Mouse (Mus musculus): ENCODE measurements around the gene Zfp423. TPM values are rescaled to one million over a fixed set of nuclear protein-coding genes. Genes with fewer than 3 reads are reported as not detected.
"Not testable (repeated sequence)": the region's sequence is repeated elsewhere in the genome, so short reads cannot be mapped to it uniquely, and the experiment has no call there.

Gene Zfp423
- polyA plus RNA-seq, 1 experiment from 2014 or later, result 41.3 TPM

DNA sequence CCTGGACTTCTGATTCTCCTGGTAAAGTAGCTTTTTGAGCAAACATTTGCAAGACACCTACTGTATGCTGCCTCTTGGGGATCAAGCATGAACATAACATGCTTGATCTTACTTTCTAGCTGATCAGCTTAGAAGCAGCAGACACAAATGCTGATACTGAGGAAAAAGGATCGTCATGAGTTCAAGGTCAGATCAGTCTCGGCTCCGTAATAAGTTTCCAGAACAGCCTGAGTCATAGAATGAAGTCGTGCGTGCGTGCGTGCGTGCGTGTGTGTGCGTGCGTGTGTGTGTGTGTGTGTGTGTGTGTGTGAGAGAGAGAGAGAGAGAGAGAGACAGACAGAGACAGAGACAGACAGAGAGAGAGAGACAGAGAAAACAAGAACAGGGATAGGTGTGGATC lies 117.3 kb downstream of the Zfp423 start:
- WGBS, result 93% methylated on average over 11 of the region's 11 CpGs
- H3K27ac ChIP-seq; H3K9me3 ChIP-seq; DNase-seq (ENCODE audit: low spot score); H3K27me3 ChIP-seq (ENCODE audit: insufficient read depth, poor library complexity, severe bottlenecking); H3K4me3 ChIP-seq: not testable (repeated sequence)
- Histone ChIP-seq H3K4me1 (replicated peaks) (peaks cover 37% of the 10 kb centered on the region), H3K36me3 (peaks cover 43% of the 10 kb centered on the region)

DNA sequence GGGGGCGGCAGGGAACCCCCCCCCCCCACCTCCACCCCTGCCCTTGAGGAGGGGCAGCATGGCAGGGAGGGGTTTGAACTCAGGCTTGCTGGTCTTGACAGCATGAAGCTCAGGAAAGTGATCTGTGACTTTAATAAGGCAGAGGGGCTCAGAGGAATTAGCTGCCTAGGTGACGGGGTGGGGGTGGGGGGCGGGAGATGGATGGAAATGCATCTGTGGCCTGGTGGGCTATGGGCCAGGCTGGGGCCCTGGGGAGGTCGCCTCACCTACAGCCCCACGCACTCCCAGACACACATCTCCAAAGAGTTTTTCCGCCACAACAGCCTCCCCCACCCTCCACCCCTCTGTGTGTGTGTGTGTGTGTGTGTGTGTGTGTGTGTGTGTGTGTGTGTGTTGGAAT lies 122.1 kb downstream of the Zfp423 start:
- peak overlapping the region; percentile 36 for H3K4me3 ChIP-seq
- peaks cover 82% of the 10 kb centered on the region for H3K4me1 ChIP-seq (replicated peaks)
- no peaks in the 10 kb centered on the region for H3K27me3 ChIP-seq (ENCODE audit: insufficient read depth, poor library complexity, severe bottlenecking)
- DNase-seq (ENCODE audit: low spot score), result no peak
- no peaks in the 10 kb centered on the region for H3K9me3 ChIP-seq
- peak overlapping the region; percentile 94 for H3K27ac ChIP-seq
- H3K36me3 ChIP-seq, result peaks cover 15% of the 10 kb centered on the region
- WGBS, result 11% methylated on average over 6 of the region's 6 CpGs

DNA sequence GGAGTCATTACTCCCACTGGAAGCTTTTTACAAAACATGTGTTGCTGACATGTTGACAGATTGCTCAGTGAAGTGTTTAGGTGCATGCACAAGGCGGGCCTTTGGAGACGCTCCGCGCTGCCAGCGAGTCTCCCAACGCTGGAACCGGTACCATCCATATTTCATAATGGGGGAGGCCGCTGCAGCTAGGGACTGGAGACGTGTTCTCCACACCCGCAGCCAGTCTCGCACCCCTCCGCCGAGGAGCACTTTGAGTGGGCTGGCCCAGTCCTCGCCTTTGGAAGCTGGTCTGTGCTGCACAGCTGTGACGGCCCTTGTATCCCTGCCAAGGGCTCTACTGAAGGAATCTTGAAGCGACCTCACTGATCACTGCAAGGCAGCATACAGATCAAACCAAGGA lies 122.5 kb downstream of the Zfp423 start:
- Histone ChIP-seq H3K27me3 (ENCODE audit: insufficient read depth, poor library complexity, severe bottlenecking) (no peaks in the 10 kb centered on the region), H3K36me3 (peaks cover 15% of the 10 kb centered on the region), H3K4me1 (replicated peaks) (peaks cover 82% of the 10 kb centered on the region), H3K4me3 (peak overlapping the region; percentile 36), H3K9me3 (no peaks in the 10 kb centered on the region), H3K27ac (peak overlapping the region; percentile 94)
- WGBS, result 5% methylated on average over 16 of the region's 16 CpGs
- DNase-seq (ENCODE audit: low spot score), result peak; percentile 88

DNA sequence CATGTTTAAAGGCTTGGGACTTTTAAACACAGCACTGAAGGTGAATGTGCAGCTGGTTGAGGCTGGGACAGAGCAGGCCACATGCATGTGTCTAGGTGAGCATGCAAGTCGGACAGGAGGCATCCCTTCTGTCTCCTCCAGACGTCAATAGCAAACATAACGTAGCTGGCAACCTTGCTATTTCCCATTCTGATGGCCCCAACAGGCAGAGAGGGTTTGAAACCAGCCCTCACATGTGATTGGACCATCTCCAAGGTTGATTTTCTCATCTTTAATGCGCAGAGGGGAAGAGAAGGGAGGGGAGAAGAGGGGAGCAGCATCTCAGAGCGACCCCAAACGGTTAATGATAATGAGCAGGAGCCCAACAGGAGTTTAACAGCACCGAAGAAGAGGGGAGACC lies 123.5 kb downstream of the Zfp423 start:
- Histone ChIP-seq H3K27me3 (ENCODE audit: insufficient read depth, poor library complexity, severe bottlenecking) (no peaks in the 10 kb centered on the region), H3K36me3 (peaks cover 15% of the 10 kb centered on the region), H3K4me1 (replicated peaks) (peaks cover 87% of the 10 kb centered on the region), H3K27ac (peak overlapping the region; percentile 94), H3K4me3 (peak overlapping the region; percentile 36; the same call in 1 of the 2 replicates), H3K9me3 (no peaks in the 10 kb centered on the region)
- 5% methylated on average over 7 of the region's 7 CpGs for WGBS
- DNase-seq (ENCODE audit: low spot score), result peak; percentile 34

DNA sequence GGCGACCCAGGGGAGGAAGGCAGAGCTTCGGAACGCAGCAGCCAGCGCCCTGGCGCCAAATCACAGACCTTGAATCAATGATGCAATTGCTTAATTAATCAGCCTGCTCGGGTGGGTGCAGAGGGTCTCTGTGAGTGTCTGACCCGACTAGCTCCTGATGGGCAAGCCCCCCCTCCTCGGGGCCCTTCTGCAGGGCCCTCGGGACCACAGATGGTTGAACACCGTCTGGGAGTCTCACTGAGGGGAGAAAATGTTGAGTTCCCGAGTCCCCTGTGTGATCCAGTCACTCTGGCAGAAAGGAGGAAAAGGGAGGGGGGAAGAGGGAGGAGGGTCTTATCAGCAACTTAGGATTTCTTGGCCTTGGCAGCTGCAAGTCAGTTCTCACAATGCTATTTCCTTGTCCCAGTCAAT lies 124.0 kb downstream of the Zfp423 start:
- WGBS, result under 1% methylated on average over 11 of the region's 11 CpGs
- peaks cover 15% of the 10 kb centered on the region for H3K36me3 ChIP-seq
- no peaks in the 10 kb centered on the region for H3K27me3 ChIP-seq (ENCODE audit: insufficient read depth, poor library complexity, severe bottlenecking)
- peak; percentile 44 for DNase-seq (ENCODE audit: low spot score)
- peak overlapping the region; percentile 36 for H3K4me3 ChIP-seq
- peaks cover 92% of the 10 kb centered on the region for H3K4me1 ChIP-seq (replicated peaks)
- H3K9me3 ChIP-seq, result no peaks in the 10 kb centered on the region
- H3K27ac ChIP-seq, result peak overlapping the region; percentile 94

DNA sequence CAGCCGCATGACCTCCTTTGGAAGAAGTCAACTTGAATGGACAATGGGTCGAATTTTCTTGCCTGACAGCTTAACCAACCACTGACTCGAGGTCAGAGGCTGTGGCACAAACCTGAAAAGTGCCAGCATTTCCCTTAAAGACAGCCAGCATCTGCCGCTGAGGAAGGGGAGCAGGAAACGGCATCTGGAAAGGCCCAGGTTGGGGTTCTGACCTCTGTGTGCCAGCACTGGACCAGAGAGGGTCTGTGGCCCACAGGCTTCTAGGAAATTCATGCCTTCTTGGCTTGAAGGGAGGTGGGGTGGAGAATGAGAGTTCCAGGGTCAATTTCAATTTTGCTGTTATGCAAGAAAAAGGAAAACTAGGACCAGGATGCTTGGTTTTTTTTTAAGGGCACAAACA lies 124.7 kb downstream of the Zfp423 start:
- 3% methylated on average over 5 of the region's 5 CpGs for WGBS
- Histone ChIP-seq H3K4me1 (replicated peaks) (peaks cover 99% of the 10 kb centered on the region), H3K4me3 (no peak overlapping the region), H3K27ac (peak overlapping the region; percentile 94), H3K36me3 (peaks cover 7% of the 10 kb centered on the region), H3K27me3 (ENCODE audit: insufficient read depth, poor library complexity, severe bottlenecking) (no peaks in the 10 kb centered on the region), H3K9me3 (no peaks in the 10 kb centered on the region)
- DNase-seq (ENCODE audit: low spot score), result peak; percentile 51

DNA sequence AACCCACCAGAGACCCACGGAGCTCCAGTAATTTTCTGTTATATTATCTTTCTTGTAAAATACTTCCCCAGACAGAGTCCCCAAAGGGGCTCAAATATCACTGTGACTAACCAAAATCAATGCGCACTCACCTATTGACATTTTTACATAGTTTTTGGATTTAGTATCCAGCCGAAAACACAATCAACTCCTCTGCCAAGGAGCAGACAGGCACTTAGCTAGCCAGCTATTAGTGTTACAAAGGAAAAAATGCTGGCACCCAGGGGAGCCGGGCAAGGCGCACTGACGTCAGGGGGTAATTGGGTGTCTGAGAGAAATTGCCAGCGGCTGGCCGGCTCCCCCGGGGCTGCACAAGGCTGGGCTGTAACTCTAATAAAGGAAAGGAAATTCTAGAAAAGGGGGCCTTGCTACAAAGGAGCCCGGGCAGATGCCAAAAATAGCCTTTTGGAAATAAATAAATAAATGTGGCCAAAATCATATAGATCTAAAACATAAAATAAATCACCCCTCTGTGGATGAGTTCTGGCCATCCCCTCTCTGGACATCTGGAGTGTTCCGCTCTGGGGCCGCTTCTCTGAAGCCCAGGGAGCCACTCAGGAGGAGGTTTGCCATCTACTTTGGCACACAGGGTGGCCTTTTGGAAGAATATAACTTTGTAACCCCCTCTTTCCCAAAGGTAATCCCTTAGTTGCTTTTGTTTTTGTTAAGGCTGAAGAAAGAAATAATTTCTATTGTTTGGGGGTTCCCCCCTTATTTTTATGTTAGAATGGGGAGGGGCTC lies 125.4 kb downstream of the Zfp423 start:
- H3K36me3 ChIP-seq, result peaks cover 6% of the 10 kb centered on the region
- H3K4me3 ChIP-seq, result no peak overlapping the region
- no peaks in the 10 kb centered on the region for H3K9me3 ChIP-seq
- no peaks in the 10 kb centered on the region for H3K27me3 ChIP-seq (ENCODE audit: insufficient read depth, poor library complexity, severe bottlenecking)
- 17% methylated on average over 12 of the region's 12 CpGs for WGBS
- H3K4me1 ChIP-seq (replicated peaks), result peaks cover 100% of the 10 kb centered on the region
- peak; percentile 26 for DNase-seq (ENCODE audit: low spot score)
- peak overlapping the region; percentile 94 for H3K27ac ChIP-seq

DNA sequence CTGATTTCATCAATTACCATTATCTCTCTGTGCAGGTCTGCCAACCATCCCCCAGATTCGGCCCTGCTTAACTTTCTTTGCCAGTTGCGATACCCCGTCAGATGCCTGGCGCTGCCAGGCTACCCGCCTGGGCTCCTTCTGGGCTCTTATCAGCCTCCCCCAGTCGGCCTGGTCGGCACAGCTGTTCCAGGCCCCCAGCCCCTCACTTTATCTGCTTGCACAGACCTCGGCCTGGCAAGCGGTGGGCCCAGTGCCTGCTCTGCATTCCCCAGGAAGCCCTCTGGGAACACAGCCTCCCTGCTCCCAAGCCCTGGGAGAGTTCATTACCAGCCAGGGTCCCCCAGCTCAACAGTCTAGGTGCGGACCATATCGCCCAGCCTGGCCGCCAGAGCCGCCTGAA lies 126.1 kb downstream of the Zfp423 start:
- H3K36me3 ChIP-seq, result peaks cover 3% of the 10 kb centered on the region; the same call in 1 of the 2 replicates
- H3K4me1 ChIP-seq (replicated peaks), result peaks cover 100% of the 10 kb centered on the region
- H3K27ac ChIP-seq, result peak overlapping the region; percentile 94
- no peaks in the 10 kb centered on the region for H3K9me3 ChIP-seq
- DNase-seq (ENCODE audit: low spot score), result peak; percentile 37
- no peaks in the 10 kb centered on the region for H3K27me3 ChIP-seq (ENCODE audit: insufficient read depth, poor library complexity, severe bottlenecking)
- 25% methylated on average over 13 of the region's 13 CpGs for WGBS
- H3K4me3 ChIP-seq, result peak overlapping the region; percentile 27

DNA sequence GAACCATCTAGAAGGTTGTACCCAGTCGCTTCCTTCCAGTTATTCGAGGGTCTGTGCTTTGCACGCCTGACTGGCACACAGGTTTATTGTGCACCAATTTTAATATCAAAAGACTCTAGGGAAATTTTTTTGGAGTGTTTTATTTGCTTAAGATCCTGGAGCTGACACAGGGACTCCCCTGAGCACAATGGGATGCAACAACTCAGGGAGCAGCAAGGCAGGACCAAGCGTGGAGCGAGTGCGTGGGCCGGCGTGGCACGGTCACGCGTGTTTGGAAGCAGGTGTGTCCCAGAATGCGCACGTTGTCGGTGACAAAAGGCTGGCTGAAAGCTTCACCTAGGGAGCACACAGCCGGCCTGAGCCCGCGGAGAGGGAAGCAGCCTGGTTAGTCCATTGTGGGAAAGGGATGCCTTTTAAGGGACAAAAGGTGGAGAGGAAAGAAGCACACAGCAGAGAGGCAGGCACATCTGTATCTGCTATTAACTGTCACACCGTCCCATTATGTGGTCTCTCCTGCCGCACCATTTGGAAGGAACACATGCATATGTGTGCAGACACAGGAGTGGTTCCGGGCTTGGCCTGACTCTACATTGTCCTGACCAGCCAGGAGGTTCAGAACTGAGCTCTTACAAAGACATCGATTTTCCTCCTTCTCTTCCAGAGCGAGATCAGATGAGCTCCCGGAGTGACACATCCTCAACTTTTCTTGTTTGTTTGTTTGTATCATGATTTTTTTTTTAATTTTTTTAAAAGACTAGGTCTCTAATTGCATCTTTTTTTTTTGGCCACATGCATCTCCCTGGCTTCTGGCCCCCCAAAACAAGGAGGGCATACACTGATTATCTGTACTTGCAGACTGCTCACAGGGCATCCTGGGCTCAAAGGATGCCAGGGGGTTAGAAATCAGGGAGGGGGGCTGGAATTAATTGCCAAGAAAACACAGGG lies 126.7 kb downstream of the Zfp423 start:
- Histone ChIP-seq H3K36me3 (peaks cover 3% of the 10 kb centered on the region; the same call in 1 of the 2 replicates), H3K27me3 (ENCODE audit: insufficient read depth, poor library complexity, severe bottlenecking) (no peaks in the 10 kb centered on the region), H3K4me3 (peak overlapping the region; percentile 27), H3K9me3 (no peaks in the 10 kb centered on the region), H3K4me1 (replicated peaks) (peaks cover 100% of the 10 kb centered on the region), H3K27ac (peak overlapping the region; percentile 94)
- DNase-seq (ENCODE audit: low spot score), result peak; percentile 33
- 14% methylated on average over 23 of the region's 23 CpGs for WGBS

DNA sequence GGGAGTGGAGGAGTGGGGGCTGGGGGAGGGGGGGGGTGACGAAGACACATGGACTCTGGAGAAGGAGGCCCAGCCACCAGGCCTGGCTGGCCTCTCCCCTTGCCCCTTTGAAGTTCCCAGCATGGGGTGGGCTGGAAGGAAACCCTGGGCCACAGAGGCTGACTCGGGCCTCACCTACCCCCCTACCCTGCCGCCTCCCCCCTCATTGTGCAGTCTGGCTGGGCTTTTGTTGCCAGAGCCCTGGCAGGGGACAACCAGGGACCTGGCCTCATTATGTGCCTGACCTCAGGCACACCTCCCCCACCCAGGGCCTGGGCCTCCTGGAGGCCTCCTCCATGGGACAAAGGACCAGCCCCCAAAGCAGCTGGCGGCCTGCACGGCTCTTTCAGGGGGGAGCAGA lies 127.8 kb downstream of the Zfp423 start:
- Histone ChIP-seq H3K36me3 (peaks cover 3% of the 10 kb centered on the region; the same call in 1 of the 2 replicates), H3K27ac (peak overlapping the region; percentile 94), H3K27me3 (ENCODE audit: insufficient read depth, poor library complexity, severe bottlenecking) (no peaks in the 10 kb centered on the region), H3K9me3 (no peaks in the 10 kb centered on the region), H3K4me1 (replicated peaks) (peaks cover 89% of the 10 kb centered on the region), H3K4me3 (peak overlapping the region; percentile 24)
- 0% methylated on average over 5 of the region's 5 CpGs for WGBS
- DNase-seq (ENCODE audit: low spot score), result peak; percentile 91

DNA sequence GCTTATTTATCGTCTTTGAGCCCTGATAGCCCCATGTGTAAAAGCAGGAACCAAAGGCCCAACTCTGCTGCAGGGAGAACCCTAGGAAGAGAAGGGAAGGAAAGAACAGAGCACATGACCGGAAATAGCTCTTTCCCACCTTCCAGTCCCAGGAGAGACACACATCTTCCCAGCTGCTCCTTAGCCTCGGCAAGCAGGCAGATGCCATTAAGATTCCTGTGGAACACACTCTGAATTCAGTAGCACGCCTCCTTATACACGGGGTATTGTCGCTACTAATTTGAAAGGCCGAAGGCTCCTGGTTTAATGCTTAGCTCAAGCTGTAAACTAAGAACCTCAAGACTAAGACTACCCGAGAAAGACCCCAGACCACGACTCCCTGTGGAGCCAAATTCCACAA lies 128.3 kb downstream of the Zfp423 start:
- H3K9me3 ChIP-seq, result no peaks in the 10 kb centered on the region
- H3K27me3 ChIP-seq (ENCODE audit: insufficient read depth, poor library complexity, severe bottlenecking), result no peaks in the 10 kb centered on the region
- no peak for DNase-seq (ENCODE audit: low spot score)
- H3K27ac ChIP-seq, result peak overlapping the region; percentile 94
- H3K4me1 ChIP-seq (replicated peaks), result peaks cover 89% of the 10 kb centered on the region
- 3% methylated on average over 9 of the region's 9 CpGs for WGBS
- peaks cover 7% of the 10 kb centered on the region for H3K36me3 ChIP-seq
- peak overlapping the region; percentile 24 for H3K4me3 ChIP-seq

DNA sequence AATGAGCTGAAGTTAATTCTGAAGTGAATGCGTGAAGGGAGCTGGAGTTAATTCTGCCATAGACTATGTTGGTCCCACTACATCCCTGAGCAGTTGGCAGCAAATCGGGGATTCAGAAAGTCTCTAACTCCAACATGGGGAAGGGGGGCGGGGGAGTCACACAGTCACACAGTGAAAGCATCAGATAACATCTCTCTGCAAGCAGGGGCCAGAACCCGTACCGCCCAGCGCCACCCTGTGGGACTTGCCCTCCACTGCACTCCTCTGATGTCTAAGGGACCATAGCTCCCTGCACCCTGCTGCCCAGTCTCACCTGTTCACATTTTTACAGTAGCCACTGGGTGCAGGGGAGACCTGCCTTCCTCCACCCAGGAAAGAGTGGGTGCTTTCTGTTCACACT lies 129.2 kb downstream of the Zfp423 start:
- WGBS, result 12% methylated on average over 6 of the region's 6 CpGs
- no peaks in the 10 kb centered on the region for H3K9me3 ChIP-seq
- H3K27ac ChIP-seq, result peak overlapping the region; percentile 94
- H3K4me3 ChIP-seq, result no peak overlapping the region
- H3K27me3 ChIP-seq (ENCODE audit: insufficient read depth, poor library complexity, severe bottlenecking), result no peaks in the 10 kb centered on the region
- peaks cover 9% of the 10 kb centered on the region for H3K36me3 ChIP-seq
- DNase-seq (ENCODE audit: low spot score), result peak; percentile 64
- H3K4me1 ChIP-seq (replicated peaks), result peaks cover 83% of the 10 kb centered on the region

Measured in hindbrain, embryonic 10.5 days (tissue).